Mouse (Mus musculus) left cerebral cortex, postnatal 14 days (tissue): ENCODE measurements around the gene Vdac1. TPM values are rescaled to one million over a fixed set of nuclear protein-coding genes. Genes with fewer than 3 reads are reported as not detected.

Experiments
- DNase-seq, 2 experiments: peaks; one replicate each; pipeline ENCODE4 v3.0.0; 2021 to 2022; ENCODE audit warnings: low spot score in 2 of 2, mixed read lengths in 1 of 2
- intact Hi-C: fragments of 180-260 bp; cut with DNase I; formaldehyde crosslinking; loops from one replicate; pipeline ENCODE4 v1.15.1; 2025
- long read RNA-seq, 2 experiments: library from polyadenylated mRNA; stranded (forward); transcript quantifications; one replicate each; pipeline ENCODE4 v2.0.0; 2021
- total RNA-seq, 2 experiments: library from RNA; stranded (reverse); gene quantifications; 2 replicates each; pipeline ENCODE4 v1.2.3; 2021

Gene Vdac1
- total RNA-seq, result 100 to 1,000 TPM; 606 to 617 TPM
- long read RNA-seq, experiment 1, transcript Vdac1-202 (9 exons, 2,022 nt), result major isoform, 139 of 186 reads
- long read RNA-seq, experiment 1, transcript Vdac1-201 (8 exons, 891 nt), result minor isoform, 8 of 186 reads
- long read RNA-seq, experiment 1, partial matches to known transcripts, result 19 of 186 reads
- long read RNA-seq, experiment 1, other reads (novel, unspliced or antisense), result 18 of 186 reads
- long read RNA-seq, experiment 2, transcript Vdac1-201 (8 exons, 891 nt), result minor isoform, 5 of 170 reads
- long read RNA-seq, experiment 2, transcript Vdac1-202 (9 exons, 2,022 nt), result major isoform, 119 of 170 reads
- long read RNA-seq, experiment 2, partial matches to known transcripts, result 20 of 170 reads
- long read RNA-seq, experiment 2, other reads (novel, unspliced or antisense), result 24 of 170 reads

DNA sequence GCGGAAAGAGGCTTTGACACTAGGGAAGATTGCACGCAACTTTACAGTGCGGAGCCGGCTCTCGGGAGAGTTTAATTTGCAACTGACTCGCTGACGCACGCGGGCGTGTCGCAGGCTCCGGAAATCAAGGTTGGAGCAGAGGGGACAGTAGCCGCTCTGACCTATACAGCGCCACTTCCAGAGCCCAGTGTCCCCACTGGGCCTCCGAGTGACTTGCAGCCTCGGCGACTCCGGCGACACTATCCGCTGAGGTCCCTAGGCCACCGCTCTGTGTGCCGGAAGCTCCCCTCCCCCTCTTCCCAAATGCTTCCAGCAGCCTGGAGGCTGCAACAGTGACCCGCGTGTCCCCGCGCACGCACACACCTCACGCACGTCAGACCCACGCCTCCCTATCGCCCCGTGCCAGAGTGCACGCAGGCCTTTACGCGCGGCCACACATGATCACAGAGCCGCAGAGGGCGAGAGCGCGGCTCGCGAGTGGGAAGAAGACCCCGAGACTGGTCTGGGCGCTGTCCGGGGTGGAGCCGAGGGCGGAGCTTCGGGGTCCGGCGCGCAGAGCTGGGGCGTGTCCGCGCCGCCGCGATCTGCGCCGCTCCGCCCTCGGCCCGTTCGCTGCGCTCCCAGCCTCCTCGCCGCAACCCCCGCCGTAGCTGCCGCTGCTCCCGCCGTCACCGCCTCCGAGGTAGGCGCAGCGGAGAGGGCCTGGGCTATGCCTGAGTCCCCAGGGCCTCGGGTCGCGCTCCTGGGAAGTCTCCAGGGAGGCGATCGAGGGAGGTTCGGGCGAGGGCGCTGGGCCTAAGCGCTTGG is at the start of gene Vdac1:
Gene Vdac1, plus strand, starts transcription at position 390 of the 807 bp plus-strand sequence.
- DNase-seq, result peak; percentile 85 to 86
- intact Hi-C loops, result no loop called here

- intact Hi-C loops, result no loop called here
- no peak for DNase-seq
Observed at GRCm38 (mm10) chr11:52314102-52314793, 46.4 kb upstream of the Vdac1 start.

GRCm38 (mm10) chr11:52318445-52318844 is 42.2 kb upstream of the Vdac1 start:
- intact Hi-C loops, result no loop called here
- no peak for DNase-seq

DNA sequence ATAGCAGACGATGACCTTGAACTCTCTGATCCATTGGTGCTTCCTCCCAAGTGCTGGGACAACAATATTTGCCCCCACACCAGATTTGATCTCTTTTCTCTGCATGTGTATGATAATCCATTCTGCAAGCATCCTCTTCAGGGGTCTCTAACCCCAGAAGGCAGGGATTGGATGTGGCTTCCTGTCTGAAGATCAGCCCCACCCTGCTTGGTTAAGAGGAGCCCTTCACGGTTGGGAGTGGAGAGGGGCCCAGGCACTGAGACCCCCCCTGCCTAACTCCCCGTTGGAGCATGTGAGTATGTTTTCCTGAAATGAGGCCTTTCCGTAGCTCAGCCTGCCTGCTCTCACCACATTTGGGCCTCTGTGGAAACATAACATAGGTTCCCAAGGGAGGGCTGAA is 41.0 kb upstream of the Vdac1 start:
- DNase-seq, result no peak

DNA sequence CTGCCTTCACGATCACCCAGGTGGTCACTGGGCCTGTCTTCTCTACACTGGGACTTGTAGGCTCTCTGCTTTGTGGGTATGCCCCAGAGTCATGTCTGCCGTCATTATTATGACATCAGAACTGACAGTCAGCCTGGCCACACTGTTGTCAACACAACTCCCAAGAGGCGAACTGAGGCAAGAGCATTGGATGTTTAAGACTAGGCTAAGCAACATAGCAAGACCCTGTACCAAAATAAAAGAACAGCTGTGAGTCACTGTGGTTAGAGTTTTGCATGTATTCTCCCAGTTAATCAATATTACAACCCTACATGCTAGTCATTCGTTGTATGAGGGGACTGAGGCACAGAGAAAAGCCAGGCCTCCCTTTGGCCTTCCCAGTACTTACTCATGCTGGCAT is 40.1 kb upstream of the Vdac1 start:
- intact Hi-C loops, result no loop called here
- DNase-seq, result no peak

More for the DNA sequence above, 41.0 kb upstream of the Vdac1 start:
- intact Hi-C loops, result no loop called here

- intact Hi-C loops, result no loop called here
- DNase-seq, result no peak
Observed at GRCm38 (mm10) chr11:52321540-52321939, 39.1 kb upstream of the Vdac1 start.

- intact Hi-C loops, result no loop called here
- DNase-seq, result no peak
Observed at GRCm38 (mm10) chr11:52324442-52325367, 36.0 kb upstream of the Vdac1 start.

DNA sequence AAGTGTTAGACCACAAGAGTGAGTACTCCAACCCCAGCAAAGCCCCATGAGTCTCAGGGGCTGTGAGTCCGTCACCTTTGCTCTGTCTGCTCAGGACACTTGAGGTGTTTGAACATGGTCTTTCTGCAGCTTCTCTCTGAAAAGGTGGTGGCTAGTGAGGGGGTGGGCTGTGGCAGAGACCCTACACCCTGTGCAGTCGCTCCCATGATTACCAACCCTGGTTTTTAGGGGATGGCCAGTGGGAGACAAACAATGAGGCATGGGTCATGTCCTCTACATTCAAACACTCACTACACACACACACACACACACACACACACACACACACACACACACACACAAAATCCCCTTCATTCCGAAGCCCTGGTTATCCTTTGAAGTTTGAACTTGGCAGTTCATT is 33.3 kb upstream of the Vdac1 start:
- DNase-seq, result no peak
- intact Hi-C loops, result no loop called here

- intact Hi-C loops, result no loop called here
- DNase-seq, result no peak
Observed at GRCm38 (mm10) chr11:52332421-52333118, 28.1 kb upstream of the Vdac1 start.

DNA sequence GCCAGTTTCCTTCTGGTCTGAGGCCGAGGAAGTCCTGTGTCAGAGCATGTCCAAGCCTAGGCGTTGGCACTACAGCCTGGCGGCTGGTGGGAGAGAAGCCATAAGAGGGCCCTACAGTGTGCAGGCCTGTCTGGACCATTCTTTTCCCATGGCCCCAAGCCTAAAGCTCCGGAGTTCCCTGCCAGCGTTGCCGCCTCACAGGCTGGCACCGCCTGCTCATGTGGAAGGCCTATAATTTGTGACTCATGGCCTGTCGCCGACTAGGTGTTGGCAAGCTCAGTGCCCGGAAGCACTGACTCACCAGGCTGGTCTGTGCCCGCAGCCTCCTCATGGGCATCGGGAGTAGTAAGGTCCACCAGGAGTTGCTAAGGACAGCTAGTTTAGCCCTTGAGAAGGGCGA is 27.0 kb upstream of the Vdac1 start:
- intact Hi-C loops, result no loop called here
- DNase-seq, result peak; percentile 45 to 57

- DNase-seq, result no peak
- intact Hi-C loops, result no loop called here
Observed at GRCm38 (mm10) chr11:52335263-52335662, 25.4 kb upstream of the Vdac1 start.

DNA sequence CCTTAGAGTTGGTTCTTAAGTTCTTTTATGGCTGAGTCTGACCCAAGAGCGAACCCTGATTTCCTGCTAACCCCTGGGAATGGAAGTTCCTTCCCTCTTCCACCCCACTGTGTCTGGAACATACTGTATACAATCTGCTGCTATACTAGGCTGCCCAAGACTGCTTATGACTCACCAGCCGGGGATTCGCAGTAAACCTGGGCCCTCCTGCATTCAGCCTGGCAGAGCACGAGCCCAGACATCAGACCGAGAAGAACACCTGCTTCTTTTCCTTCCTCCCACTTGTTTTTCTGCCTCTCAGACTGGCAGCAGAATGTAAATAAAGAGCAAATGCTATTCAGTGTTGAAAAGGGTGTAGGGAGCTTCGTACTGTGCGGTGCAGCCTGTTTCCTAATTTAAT is 24.7 kb upstream of the Vdac1 start:
- intact Hi-C loops, result no loop called here
- peak; percentile 63 to 79 for DNase-seq

- intact Hi-C loops, result no loop called here
- no peak for DNase-seq
Observed at GRCm38 (mm10) chr11:52337651-52338295, 22.9 kb upstream of the Vdac1 start.

GRCm38 (mm10) chr11:52338351-52338750 is 22.3 kb upstream of the Vdac1 start:
- no peak for DNase-seq
- intact Hi-C loops, result no loop called here

DNA sequence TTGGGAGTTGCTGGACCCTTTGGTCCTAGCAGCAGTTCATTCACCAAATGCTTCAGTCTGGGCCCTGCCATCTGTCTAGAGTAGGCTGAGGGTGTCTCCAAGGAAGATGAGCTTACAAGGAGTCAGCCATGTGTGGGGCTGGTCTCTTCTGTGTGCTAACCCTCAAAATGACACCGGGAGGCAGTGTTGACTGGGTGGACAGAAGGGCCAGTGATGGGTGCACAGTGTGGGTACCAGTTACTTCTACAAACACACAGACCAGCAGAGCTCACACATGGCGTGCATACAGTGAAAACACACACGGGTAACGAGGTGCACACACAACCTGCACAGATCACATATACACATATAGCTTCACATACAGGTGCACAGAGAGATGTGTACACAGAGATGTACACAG is 21.6 kb upstream of the Vdac1 start:
- DNase-seq, result no peak
- intact Hi-C loops, result no loop called here

DNA sequence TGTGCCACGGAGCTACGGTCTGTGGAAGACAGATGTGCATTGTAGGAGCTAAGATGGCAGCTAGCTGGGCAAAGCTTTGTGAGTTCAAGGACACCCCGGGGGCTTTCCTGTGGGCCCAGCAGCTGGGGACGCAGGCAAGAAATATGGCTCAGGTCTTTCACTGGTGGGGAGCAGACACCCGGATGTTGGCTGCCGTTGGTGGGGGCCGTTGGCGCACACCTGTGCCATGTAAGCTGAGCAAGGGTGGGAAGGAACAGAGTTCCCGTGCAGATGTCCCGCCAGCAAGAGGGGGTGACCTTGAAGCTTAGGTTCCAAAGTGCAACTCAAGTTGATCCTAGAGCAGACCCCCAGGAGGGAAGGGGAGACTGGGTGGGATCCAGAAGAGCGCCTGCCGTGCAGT is 21.1 kb upstream of the Vdac1 start:
- no peak for DNase-seq
- intact Hi-C loops, result no loop called here

- DNase-seq, result no peak
- intact Hi-C loops, result loop anchor here (5.0 to 10.0 kb wide), 4 partner anchors 43 to 285 kb away; no protein-coding TSS in a partner anchor
Observed at GRCm38 (mm10) chr11:52340123-52340864, 20.4 kb upstream of the Vdac1 start.
